Mouse (Mus musculus) liver, embryonic 14.5 days (tissue): ENCODE results near the gene Slc2a9.

Experiments used
- CTCF ChIP-seq: IDR thresholded peaks from 2 replicates; pipeline ENCODE4 v1.5.1; 2016; ENCODE audit warnings: antibody characterized with exemption, low read depth, control low read depth
- EP300 ChIP-seq: IDR thresholded peaks from 2 replicates; pipeline ENCODE4 v1.6.1; 2016; ENCODE audit warnings: antibody characterized with exemption, low read depth

DNA sequence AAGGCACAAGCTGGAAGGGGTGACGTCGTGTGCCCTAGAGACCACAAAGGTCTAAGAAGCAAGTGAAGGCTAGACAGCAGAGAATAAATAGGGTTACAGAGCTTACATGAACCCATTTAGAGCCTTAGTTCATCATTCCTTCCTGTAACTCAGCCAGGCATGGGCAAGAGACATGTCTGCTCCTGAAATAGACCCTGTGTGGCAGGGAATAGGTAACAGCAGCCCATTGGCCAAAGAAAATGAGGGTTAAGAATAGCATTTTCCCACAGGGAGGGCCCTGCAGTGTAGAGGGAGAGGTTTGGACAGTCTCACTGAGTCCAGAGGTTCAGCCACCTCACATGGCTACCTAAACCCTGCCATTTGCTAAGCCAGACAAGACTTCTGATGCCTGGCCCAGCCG is 38.8 kb upstream of the Slc2a9 start:
- TF ChIP-seq CTCF (no peak), EP300 (no peak)
